Mouse (Mus musculus): ENCODE data around the gene Slc7a7. TPM values are rescaled to one million over a fixed set of nuclear protein-coding genes. Genes with fewer than 3 reads are reported as not detected.

The Slc7a7 gene
- 1 to 10 TPM in 2 of 4 experiments, under 1 TPM in 2; 0.46 to 1.9 (median 0.89) TPM for total RNA-seq (2022)

GRCm38 (mm10) chr14:54417623-54418081 is at the start of gene Slc7a7:
Gene Slc7a7, minus strand, starts transcription at chr14:54417780.
- no peak for DNase-seq (ENCODE audit: low spot score in 2 of 2)

- DNase-seq (ENCODE audit: low spot score in 2 of 2): peak; percentile 34 to 46
These were observed 46.9 kb upstream of the Slc7a7 start for GRCm38 (mm10) chr14:54464293-54465005.

GRCm38 (mm10) chr14:54463959-54464292 is 46.3 kb upstream of the Slc7a7 start, which contains the start of gene Lrp10:
Gene Lrp10, plus strand, starts transcription at chr14:54464137.
- peak; percentile 78 to 81 for DNase-seq (ENCODE audit: low spot score in 2 of 2)

- DNase-seq (ENCODE audit: low spot score in 2 of 2): no peak
These were observed 45.8 kb upstream of the Slc7a7 start for GRCm38 (mm10) chr14:54463108-54463958.

- no peak for DNase-seq (ENCODE audit: low spot score in 2 of 2)
These were observed 44.6 kb upstream of the Slc7a7 start for GRCm38 (mm10) chr14:54462146-54462545.

- DNase-seq (ENCODE audit: low spot score in 2 of 2): no peak
These were observed 40.5 kb upstream of the Slc7a7 start for GRCm38 (mm10) chr14:54457907-54458569.

- DNase-seq (ENCODE audit: low spot score in 2 of 2): no peak
These were observed 37.3 kb upstream of the Slc7a7 start for GRCm38 (mm10) chr14:54454669-54455528.

- DNase-seq (ENCODE audit: low spot score in 2 of 2): no peak
These were observed 36.0 kb upstream of the Slc7a7 start for GRCm38 (mm10) chr14:54453566-54453965.

GRCm38 (mm10) chr14:54445476-54445875 is 27.9 kb upstream of the Slc7a7 start:
- DNase-seq (ENCODE audit: low spot score in 2 of 2): no peak

GRCm38 (mm10) chr14:54443712-54444618 is 26.4 kb upstream of the Slc7a7 start:
- DNase-seq (ENCODE audit: low spot score in 2 of 2): peak; percentile 65 to 70

- DNase-seq (ENCODE audit: low spot score in 2 of 2): peak; percentile 27 to 55
These were observed 25.6 kb upstream of the Slc7a7 start for GRCm38 (mm10) chr14:54443196-54443595.

- no peak for DNase-seq (ENCODE audit: low spot score in 2 of 2)
These were observed 25.0 kb upstream of the Slc7a7 start for GRCm38 (mm10) chr14:54442548-54442947.

- DNase-seq (ENCODE audit: low spot score in 2 of 2): no peak
These were observed 23.8 kb upstream of the Slc7a7 start for GRCm38 (mm10) chr14:54441365-54441764.

GRCm38 (mm10) chr14:54440538-54440937 is 23.0 kb upstream of the Slc7a7 start:
- DNase-seq (ENCODE audit: low spot score in 2 of 2): no peak

GRCm38 (mm10) chr14:54439610-54440009 is 22.0 kb upstream of the Slc7a7 start:
- no peak for DNase-seq (ENCODE audit: low spot score in 2 of 2)

GRCm38 (mm10) chr14:54439155-54439554 is 21.6 kb upstream of the Slc7a7 start:
- no peak for DNase-seq (ENCODE audit: low spot score in 2 of 2)

GRCm38 (mm10) chr14:54435194-54435918 is 17.8 kb upstream of the Slc7a7 start:
- DNase-seq (ENCODE audit: low spot score in 2 of 2): no peak

- DNase-seq (ENCODE audit: low spot score in 2 of 2): no peak
These were observed 16.5 kb upstream of the Slc7a7 start for GRCm38 (mm10) chr14:54433941-54434531.
